Mouse (Mus musculus): ENCODE measurements around the gene Zfp651.

Zfp651 gene

DNA sequence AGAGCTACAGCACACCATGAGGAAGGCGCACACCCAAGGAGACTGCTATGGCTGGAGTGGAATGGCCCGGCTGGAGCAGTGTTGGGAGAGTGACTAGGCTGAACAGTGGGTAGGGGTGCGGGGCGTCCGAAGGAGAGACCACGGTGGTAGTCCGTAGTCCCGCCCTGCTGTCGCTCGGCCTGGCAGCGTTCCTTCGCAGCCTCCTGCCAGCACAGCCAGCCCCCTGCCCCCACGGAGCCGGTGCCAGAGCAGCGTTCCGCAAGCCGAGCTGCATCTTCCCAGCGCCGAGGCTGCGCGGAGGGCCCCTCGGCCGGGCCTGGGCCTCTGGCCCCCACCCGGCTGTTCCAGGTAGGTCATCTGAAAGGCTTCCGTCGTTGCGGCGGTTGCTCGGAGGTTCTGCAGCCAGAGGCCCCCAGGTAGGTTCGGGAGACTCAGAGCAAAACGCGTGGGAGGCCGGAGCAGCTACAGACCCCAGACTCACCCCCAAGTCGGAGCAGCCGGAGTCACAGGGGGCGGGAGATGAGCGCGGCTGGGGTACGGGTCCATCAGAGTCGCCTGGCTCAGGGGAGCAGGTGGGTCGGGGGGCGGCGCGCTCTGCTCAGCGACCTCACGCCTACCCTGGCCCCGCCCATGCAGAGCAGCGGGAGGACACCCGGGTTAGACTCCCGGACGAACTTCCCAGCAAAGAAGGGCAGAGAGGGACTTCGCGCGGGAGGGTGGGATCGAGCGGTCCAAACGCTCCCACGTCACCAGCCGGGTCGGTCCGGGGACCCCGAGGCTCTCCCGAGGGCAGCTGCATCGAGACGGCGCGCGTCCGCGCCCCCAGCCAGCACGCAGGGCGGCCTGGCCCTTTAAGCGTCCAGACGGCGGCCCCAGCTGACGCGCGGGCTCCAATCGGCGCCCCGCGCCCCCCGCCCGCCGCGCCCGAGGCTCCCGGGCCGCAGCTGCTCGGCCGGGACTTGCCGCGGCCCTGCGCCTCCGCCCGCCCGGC lies at the start of gene Zfp651:
TSS of gene Zfp651 (plus strand) at position 240 of the 991 bp plus-strand sequence.
- peak; percentile 80 for DNase-seq

DNA sequence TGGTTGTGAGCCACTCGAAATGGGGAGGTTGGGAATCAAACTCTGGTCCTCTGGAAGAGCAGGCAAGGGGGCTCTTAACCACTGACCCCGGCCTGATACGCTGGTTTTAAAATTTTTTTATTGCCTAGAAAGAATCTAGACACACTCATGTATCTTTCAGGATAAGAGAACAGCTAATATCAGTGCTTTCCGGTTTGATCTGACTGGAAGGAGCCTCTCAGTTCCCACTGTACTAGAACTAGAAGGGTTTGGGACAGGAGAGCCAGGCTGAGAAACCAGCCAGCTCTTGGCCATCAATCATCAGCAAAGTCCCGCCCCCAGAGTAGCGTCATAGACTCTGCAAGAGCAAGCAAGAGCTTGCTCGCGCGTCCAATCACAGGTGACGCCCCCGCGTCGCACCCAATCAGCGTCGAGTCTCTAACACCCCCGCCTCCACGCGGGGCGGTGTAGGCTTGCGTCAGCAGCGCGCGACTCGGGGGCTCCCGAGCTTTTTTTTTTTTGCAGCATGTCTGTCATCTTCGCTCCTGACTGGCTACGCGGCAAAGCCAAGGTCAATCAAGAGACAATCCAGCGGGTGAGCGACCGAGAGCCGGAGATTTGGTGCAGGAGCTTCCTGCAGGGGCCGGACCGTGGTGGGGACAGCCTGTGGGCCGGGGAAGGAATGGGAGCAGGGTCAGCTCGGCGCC lies 49.1 kb upstream of the Zfp651 start, which contains the start of gene Ss18l2:
TSS of gene Ss18l2 (plus strand) at position 432 of the 686 bp plus-strand sequence.
- peak; percentile 99 for DNase-seq

DNA sequence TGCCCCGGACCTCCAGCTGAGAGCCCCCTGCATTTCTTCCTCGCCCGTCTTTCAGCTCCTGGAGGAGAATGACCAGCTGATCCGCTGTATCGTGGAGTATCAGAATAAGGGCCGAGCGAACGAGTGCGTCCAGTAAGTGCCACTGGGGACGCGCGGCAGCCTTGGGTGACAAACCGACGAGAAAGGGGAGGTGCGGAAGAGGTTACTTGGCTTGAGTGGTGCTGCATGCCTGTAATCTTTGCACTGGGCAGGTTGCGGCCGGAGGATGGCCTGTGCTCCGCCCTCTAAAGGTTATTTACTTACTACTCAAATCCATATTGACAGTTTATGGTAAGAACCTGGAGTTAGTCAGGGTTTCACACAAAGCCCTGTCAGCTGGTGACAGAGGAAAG lies 48.5 kb upstream of the Zfp651 start:
- peak; percentile 27 for DNase-seq

DNA sequence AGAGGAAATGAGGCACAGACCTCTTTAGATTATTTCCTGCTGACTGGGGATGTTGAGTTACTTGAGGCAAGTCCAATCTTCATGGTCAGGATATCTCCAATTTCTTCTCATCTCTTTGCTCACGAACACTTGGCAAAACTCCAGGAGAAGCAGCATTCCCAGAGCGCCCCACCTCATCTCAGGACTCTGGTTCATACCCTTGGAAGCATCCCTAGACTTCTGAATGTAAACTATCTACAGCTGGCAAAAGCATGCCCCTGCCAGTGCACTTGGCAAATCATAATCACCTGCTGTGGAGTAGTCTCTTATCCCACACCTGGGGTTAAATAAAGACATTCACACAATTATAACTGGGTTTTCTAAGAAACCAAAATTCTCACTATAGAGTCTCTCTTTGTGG lies 42.1 kb upstream of the Zfp651 start:
- no peak for DNase-seq

DNA sequence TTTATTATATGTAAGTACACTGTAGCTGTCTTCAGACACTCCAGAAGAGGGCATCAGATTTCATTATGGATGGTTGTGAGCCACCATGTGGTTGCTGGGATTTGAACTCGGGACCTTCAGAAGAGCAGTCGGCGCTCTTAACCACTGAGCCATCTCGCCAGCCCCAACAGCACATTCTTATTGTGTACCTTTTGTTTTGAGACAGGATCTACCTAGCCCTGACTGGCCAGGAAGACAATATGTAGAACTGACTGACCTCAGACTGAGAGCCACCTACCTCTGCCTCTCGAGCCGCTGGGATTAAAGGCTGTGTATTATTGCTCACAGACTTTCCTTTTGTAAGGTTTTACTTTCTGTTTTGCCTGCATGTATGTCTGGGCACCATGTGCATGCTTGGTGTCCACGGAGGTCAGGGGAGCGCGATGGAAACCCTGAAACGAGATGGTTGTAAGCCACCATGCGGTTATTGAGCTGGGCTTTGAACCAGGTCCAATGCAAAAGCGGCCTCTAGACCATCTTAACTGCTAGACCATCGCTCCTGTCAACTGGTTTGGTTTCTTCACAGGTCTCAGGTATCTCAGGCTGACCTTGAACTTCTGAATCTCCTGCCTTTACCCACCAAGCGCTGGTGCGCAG lies 40.9 kb upstream of the Zfp651 start:
- no peak for DNase-seq

DNA sequence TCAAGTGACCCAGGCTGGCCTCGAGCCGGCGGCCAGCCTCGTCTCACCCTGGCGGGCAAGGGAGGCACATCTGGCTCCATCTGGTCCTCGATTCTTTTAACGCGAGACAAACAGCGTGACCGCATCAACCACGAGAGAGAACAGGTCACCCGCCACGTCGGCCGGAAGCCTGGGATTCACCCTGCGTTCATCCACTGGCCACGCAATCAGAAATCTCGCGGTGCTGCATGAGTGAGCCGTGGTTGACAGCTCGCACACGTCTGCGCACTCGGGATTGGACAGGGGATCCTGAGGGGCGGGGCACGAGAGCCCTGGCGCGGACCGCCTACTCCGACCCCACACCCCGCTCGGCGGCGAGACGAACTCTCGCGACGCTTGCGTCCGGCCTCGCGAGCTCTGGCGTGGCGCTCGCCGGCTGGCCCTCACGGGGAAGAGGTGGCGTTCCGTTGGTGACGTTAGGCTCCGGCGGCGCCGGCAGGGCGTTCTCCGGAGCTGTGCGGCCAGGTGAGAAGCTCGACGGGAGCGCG lies 40.3 kb upstream of the Zfp651 start, which contains the start of gene Nktr:
TSS of gene Nktr (plus strand) at position 378 of the 527 bp plus-strand sequence.
- peak; percentile 98 for DNase-seq

DNA sequence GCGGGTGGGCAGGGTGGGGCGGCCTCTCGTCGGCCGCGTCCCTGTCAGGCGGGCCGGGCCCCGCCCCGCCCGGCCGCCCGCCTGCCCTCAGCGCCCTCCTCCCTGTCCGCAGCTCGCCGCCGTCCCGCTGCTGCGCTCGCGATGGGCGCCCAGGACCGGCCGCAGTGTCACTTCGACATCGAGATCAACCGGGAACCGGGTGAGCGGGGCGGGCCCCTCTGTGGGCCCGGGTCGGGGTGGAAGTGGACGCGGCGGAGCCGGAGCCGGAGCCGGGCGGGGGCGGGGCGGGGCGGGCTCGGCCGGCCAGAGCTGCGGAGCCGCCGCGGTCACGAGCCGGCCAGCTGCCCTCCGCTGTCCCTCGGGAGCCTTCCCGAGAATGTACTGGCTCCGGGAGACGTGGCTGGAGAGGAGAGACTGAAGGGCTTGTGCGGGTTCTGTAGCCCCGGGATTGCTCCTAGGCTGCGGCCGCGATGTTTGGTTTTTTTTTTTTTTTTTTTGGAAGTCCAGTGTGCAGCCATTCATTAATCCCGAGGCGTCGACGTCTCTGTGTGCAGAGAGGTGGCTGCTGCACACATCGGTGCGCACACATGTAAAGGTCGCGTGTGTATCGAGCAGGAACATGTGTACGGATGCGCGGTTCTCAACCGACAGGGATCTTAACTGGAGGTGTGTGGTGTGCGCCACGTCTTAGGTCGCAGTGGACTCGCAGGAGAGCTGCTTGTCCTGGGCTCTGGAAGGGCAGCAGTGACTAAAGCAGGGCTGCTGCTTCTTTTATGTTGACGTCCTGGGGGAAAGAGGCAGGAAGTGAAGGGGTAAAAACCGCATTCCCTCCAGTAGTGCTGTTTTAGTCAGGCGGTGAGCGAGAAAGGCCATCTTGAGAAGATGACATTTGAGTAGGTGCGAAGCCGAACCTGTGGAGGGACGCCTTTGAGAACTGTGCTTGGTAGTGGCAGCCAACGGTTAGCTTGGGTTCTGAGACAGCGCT lies 39.5 kb upstream of the Zfp651 start:
- DNase-seq = peak; percentile 15

DNA sequence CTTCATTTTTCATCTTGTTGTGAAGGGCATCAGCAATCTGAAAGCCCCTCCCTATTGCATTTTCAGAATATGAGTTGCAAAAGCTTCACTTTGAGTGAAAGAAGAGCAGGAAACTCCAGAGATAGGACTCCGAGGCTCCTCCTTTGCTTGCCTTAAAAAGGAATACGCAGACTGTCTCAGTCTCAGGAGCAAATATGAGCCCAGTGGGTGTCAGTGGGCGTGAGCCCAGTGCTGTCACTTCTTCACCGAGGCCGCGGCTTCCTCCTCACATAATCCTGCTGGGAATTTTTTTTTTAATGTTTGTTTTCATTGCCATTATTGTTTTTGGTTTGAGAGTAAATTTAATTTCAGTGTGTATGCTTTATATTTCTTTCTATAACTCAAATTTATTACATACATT lies 18.6 kb upstream of the Zfp651 start:
- DNase-seq = no peak

DNA sequence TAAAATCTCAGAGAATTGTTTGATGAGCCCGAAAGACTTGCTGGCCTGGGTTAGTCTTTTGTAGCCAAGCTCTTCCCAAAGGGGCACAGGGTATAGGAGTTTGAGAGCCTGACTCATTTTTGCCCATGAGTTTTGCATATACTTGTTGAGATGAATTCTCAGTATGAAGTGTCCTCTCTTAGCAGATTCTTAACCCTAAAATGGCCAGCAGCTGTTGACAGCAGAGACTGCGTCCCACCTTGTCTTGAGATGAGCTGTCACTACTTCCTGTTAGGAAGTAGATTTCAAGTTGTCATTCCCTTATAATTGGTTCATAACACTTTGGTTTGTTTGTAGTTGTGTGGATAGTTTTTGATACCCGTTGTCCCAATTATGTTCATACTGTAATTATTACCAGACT lies 18.0 kb upstream of the Zfp651 start:
- no peak for DNase-seq

DNA sequence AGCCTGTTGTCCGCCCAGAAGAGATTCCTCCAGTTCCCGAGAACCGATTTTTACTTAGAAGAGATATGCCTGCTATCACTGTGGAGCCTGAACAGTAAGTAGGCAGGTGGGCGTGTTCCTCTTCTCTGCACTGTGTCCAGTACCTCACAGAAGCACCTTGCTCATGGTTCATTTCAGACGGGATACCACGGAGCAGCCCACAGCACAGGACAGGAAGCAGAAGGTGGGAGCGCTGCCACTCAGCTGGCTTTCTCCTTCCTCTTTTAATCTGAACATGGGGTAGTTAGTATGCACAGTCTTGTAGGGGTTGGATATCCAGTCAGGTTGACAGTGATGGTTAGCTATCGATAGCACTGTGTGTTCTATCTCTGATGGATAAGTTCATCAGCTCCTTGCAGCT lies 15.1 kb upstream of the Zfp651 start:
- DNase-seq = no peak

DNA sequence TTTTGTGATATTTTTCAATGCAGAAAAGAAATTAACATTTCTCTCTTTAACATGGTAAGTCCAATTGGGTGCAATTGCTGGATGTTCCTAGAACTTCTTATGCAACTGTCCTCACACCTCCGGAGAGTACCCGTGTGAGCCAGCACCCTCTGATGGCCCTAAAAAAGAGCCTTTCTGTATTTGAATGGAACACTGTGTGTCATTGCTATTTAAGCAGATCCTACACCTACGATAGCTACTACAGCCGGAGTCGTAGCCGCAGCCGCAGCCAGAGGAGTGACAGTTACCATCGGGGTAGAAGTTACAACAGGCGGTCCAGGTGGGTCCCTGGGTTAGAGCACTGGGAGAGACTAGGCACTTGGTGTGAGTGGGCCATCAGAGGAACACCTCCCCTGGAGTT lies 6.4 kb upstream of the Zfp651 start:
- no peak for DNase-seq

DNA sequence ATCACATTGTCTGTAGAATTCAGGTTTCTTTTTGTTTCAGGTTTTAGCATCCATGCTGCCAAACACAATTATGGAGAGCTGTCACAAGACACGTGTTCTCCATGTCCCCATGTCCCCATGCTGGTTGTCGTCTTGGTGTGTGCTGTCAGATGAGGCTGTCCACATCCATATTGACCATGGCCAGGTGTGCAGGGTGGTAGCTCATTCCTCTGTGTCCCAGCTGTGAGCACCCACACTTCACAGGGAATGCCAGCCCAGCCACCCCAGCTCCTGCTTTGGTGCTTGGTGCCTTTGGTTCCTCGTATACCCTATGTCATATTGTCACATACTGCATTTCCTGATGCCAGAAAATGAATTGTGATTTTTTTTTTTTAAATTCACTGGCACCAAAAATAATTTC lies 4.5 kb upstream of the Zfp651 start:
- no peak for DNase-seq

DNA sequence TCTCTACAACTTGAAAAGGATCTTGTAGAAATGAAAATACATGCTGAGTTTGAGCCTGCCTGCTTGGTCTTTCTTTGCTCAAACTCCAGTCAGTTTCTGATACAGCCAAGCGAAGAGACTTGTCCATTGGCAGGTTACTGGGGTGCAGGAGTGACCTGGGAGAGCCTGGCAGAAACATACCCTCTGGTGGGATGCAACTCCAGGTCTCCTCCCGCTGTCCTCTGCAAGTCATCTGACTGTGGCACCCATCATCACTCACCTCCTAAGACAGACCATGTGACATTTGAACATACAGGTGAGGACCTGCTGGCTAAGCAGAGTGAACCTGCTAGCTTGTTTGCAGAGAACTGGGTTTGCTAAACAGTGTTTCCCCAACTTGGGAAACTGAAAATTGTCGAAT lies 2.3 kb upstream of the Zfp651 start:
- DNase-seq = no peak

DNA sequence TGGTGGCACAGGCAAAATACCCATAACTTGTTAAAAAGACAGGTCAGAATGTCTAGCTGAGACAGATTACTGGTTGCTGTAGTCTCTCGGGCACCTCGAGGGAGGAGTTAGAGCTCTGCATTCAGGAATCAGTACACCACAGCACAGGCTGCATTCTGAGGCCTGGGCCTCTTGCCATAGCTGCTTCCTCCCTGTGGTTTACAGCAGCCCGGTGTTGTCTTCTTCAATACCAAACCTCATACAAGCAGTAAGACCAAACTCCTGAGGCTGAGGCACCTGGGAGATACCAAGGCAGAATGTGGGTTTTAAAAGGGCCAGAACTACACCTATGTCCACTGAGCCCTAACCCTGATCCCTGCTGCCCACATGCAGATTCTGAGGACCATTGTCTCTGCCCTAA lies 1.7 kb upstream of the Zfp651 start:
- no peak for DNase-seq

DNA sequence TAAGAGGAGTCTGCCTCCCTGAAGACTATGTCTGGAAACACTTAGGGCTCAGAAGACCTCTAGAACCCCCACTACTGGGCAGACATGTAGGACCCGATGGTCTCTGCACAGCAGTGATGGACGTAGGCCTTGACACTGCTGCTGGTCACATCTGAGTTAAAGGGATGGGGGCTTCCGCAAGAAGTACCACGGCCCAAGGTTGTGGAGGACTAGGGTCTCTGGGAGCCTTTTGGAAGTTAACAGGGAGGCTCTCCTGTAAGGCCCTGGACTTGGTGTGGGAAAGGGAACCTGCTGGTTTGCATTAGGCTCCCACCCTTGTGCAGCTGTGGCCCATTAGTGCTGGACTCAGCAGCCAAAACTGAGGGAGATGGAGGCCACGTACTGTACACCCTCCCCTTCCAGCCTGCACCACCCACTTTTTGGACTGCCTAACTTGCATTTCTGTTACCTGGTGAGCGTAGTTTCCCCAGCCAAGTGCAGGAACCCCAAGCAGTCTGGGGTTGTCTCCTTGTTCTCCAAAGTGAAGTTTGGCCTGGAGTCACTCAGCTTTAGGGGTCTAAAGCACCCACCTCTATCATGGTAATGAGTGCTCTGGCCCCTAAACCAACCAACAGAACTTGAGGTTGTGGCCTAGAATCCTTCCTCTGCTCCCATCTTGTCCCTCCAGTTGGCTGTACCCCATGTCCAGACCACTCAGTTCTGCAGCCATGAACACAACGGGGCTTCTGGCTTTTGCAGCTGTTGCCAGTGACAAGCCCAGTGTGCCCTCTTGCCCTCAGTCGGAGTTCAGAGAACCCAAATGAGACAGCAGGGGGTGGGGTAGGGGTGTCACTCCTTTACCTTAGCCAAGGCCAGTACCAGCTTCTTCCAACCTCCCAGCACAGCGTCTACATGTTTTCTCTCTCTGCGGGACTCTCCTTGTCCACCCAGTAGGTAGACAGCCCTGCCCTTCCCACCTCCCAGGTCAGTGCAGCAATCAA lies 1.0 kb upstream of the Zfp651 start:
- no peak for DNase-seq

DNA sequence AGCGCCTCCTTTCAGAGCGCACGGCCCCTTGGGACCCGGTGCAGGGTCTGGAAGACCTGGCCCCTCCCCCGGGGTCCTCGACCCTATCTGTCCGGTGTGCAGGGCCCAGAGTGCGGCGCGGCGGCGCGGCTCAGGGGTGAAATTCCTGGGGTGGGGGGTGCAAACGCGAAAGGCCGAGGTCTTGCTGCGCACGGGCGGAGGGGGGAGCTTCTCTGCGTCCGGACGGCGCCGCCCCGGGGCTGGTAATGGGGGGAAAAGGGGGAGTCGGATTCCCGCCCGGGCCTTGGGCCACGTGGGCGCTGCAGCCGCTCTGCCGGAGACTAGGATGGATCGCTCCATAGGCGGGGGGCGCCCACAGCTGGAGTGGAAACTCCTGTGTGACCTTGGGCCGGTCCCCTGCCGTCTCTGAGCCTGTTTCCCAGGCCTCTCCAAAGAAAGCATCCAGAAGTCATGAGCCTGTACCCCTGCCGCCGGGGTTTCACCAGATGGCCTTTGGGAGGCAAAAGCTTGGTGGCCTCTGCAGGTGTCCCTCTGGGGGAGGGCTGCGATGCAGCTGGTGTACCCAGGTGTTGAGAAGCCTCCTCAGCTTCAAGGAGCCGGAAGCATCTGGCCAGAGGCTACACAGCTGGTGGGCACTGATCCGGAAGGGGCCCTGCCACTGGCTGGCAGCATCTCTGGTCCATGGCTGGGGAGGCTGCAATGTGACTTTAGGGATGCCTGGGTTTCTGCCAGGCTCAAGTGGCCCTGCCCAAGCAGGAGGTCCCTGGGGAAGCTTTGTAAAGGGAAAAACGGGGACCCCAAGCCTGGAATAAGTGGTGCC lies 1.4 kb downstream of the Zfp651 start:
- DNase-seq = peak; percentile 62

DNA sequence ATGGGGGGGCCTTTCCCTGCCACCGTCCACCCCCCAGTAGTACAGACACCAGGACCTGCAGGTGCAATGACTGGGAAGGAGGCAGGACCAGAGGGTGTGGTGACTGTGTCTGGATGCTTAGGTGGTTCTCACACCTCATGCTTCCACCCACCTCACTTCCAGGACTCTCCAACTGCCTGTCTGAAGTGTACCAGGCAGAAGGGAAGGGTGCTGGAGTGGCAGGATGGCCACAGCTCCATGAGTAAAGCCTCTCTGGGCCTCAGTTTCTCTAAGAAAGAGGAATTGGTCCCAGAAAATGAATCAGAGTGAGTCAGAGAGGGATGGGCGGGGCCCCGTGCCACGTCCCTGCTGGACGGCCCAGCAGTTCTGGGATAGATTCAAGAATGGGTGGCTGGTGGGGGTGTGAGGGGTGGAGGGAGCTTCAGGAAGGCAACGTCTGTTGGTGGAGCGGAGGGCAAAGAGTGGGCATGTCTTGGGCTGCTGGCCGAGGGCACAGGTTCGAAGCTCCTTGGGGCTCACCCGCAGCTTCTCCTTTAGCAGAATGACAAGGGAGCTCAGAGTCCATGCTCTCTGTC lies 2.0 kb downstream of the Zfp651 start:
- DNase-seq = no peak

DNA sequence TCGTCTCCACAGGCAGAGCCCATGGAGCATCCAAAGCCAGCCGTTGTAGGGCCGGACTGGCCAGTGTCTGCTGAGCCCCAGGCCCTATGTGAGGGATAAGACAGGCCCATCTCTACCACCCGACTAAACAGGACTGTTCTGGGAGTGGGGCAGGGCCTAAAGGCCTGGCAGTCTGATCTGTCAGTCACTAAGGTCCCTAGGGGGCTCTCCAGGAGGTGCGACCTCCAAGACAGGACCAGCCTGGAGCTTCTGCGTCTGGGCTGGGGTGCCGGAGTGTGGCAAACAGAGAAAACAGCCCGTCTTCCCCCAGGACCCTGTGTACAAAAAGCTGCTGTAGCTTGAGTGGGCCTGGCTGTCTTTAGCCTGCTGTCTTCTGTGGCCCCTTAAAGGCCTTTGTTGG lies 2.7 kb downstream of the Zfp651 start:
- DNase-seq = no peak

DNA sequence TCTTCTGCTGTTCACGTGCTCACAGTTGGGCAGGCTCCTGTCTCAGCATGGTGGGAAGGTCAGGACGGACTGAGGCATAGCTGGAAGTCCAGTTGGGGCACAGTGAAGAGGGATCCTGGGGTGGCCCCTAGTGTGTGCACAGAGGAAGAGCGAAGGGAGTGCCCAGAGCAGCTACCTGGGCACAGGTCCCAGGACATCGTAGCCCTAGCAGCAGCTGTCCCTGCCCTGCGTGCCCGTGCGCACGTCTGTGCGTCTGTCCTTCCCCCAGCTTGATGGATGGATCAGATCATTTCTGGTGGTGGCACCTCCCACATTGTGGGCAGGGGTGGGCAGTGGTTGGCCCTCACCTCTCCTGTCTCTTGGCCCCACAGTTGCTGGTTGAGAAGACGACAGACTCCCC lies 3.1 kb downstream of the Zfp651 start:
- DNase-seq = no peak

Measured in right cerebral cortex, postnatal 14 days (tissue).